Mouse (Mus musculus): ENCODE results near the gene Kcnh8.

Kcnh8 gene

GRCm38 (mm10) chr17:52602093-52602780 is at the start of gene Kcnh8:
TSS of gene Kcnh8 (plus strand) at chr17:52602709.
- peak; percentile 56 to 60 for DNase-seq

GRCm38 (mm10) chr17:52559961-52560720 is 42.4 kb upstream of the Kcnh8 start:
- peak; percentile 74 to 77 for DNase-seq

- DNase-seq = no peak
Observed at GRCm38 (mm10) chr17:52565467-52566155, 36.9 kb upstream of the Kcnh8 start.

- peak in 1 of 2 experiments; percentile 30 for DNase-seq
Observed at GRCm38 (mm10) chr17:52569584-52570270, 32.8 kb upstream of the Kcnh8 start.

- DNase-seq = no peak
Observed at GRCm38 (mm10) chr17:52572229-52572628, 30.3 kb upstream of the Kcnh8 start.

- no peak for DNase-seq
Observed at GRCm38 (mm10) chr17:52591503-52592194, 10.9 kb upstream of the Kcnh8 start.

- no peak for DNase-seq
Observed at GRCm38 (mm10) chr17:52599141-52599540, 3.4 kb upstream of the Kcnh8 start.

GRCm38 (mm10) chr17:52600882-52601371 is 1.6 kb upstream of the Kcnh8 start:
- DNase-seq = peak; percentile 77 to 80

- peak in 1 of 2 experiments; percentile 6 for DNase-seq
Observed at GRCm38 (mm10) chr17:52602781-52603170, 267 bp downstream of the Kcnh8 start.

GRCm38 (mm10) chr17:52603411-52603810 is 902 bp downstream of the Kcnh8 start:
- no peak for DNase-seq

GRCm38 (mm10) chr17:52611382-52611781 is 8.9 kb downstream of the Kcnh8 start:
- no peak for DNase-seq

GRCm38 (mm10) chr17:52649186-52649585 is 46.7 kb downstream of the Kcnh8 start:
- DNase-seq = peak in 1 of 2 experiments; percentile 21

- DNase-seq = no peak
Observed at GRCm38 (mm10) chr17:52691988-52692387, 89.5 kb downstream of the Kcnh8 start.

GRCm38 (mm10) chr17:52701944-52702343 is 99.4 kb downstream of the Kcnh8 start:
- no peak for DNase-seq

- no peak for DNase-seq
Observed at GRCm38 (mm10) chr17:52712319-52712718, 109.8 kb downstream of the Kcnh8 start.

GRCm38 (mm10) chr17:52722214-52722613 is 119.7 kb downstream of the Kcnh8 start:
- DNase-seq = no peak

GRCm38 (mm10) chr17:52728806-52729205 is 126.3 kb downstream of the Kcnh8 start:
- no peak for DNase-seq

- DNase-seq = no peak
Observed at GRCm38 (mm10) chr17:52738436-52738835, 135.9 kb downstream of the Kcnh8 start.

GRCm38 (mm10) chr17:52788151-52788550 is 185.6 kb downstream of the Kcnh8 start:
- peak; percentile 5 to 8 for DNase-seq

- DNase-seq = peak in 1 of 2 experiments; percentile 1
Observed at GRCm38 (mm10) chr17:52804463-52804862, 202.0 kb downstream of the Kcnh8 start.

- DNase-seq = peak; percentile 51
Observed at GRCm38 (mm10) chr17:52810773-52811172, 208.3 kb downstream of the Kcnh8 start.

GRCm38 (mm10) chr17:52819007-52819406 is 216.5 kb downstream of the Kcnh8 start:
- no peak for DNase-seq

Measured in cerebellum, postnatal 14 days (tissue).